Mouse (Mus musculus) hindbrain, postnatal 0 days (tissue): ENCODE data around the gene Spock1. TPM values are rescaled to one million over a fixed set of nuclear protein-coding genes. Genes with fewer than 3 reads are reported as not detected.
A peak's percentile ranks its signal among the peaks of the same experiment; 100 is the strongest.

ENCODE experiments used
- ATAC-seq: fragments of 200-750 bp; cut with Nextera tagmentation; 2 replicates; pipeline ENCODE4 v1.8.0; 2017; ENCODE audit warnings: mild to moderate bottlenecking, moderate TSS enrichment, moderate library complexity
- DNase-seq: peaks from one replicate; pipeline ENCODE4 v3.0.0-alpha.2; 2015; ENCODE audit warnings: low spot score
- H3K27ac ChIP-seq: fragments of 300-500 bp; sonication (generic); 2 replicates; pipeline ENCODE4 v1.5.1; 2014; ENCODE audit warnings: mild to moderate bottlenecking
- H3K27me3 ChIP-seq: fragments of 300-500 bp; sonication (generic); 2 replicates; pipeline ENCODE4 v1.6.1; 2014; ENCODE audit warnings: low read length, mixed read lengths; ENCODE audit not compliant: insufficient read depth
- H3K36me3 ChIP-seq: fragments of 300-500 bp; sonication (generic); 2 replicates; pipeline ENCODE4 v1.6.1; 2014; ENCODE audit warnings: low read length, mixed read lengths; ENCODE audit not compliant: insufficient read depth
- H3K4me1 ChIP-seq: fragments of 300-500 bp; sonication (generic); 2 replicates; pipeline ENCODE4 v1.6.1; 2014; ENCODE audit warnings: antibody characterized with exemption, low read length, mixed read lengths; ENCODE audit not compliant: insufficient read depth
- H3K4me2 ChIP-seq: fragments of 300-500 bp; sonication (generic); 2 replicates; pipeline ENCODE4 v1.6.1; 2014; ENCODE audit warnings: low read depth, mild to moderate bottlenecking, low read length, moderate library complexity, mixed read lengths
- H3K4me3 ChIP-seq: fragments of 300-500 bp; sonication (generic); 2 replicates; pipeline ENCODE4 v1.5.1; 2014; ENCODE audit warnings: low read length
- H3K9ac ChIP-seq: fragments of 300-500 bp; sonication (generic); replicated peaks from 2 replicates; pipeline ENCODE4 v1.6.1; 2014; ENCODE audit warnings: mild to moderate bottlenecking, low read length, moderate library complexity, mixed read lengths
- H3K9me3 ChIP-seq: fragments of 300-500 bp; sonication (generic); 2 replicates; pipeline ENCODE4 v1.6.1; 2016; ENCODE audit warnings: low read length, mixed read lengths
- CTCF ChIP-seq: IDR thresholded peaks from 2 replicates; pipeline ENCODE4 v1.5.1; 2016; ENCODE audit warnings: antibody characterized with exemption, control low read depth, low read depth
- WGBS: fragments of 180-500 bp; shearing (Covaris S2); extraction: QIAGEN DNeasy Blood & Tissue Kit; methylation state at CpG from one replicate; pipeline ENCODE4 v1.1.7; 2014; 5-methylcytosine and 5-hydroxymethylcytosine counted together
- polyA plus RNA-seq: library from polyadenylated mRNA; unstranded; fragments of >200 nt; fragmentation: Nextera tagmentation; extraction: Ambion mirVana; gene quantifications from 2 replicates; pipeline ENCODE4 v1.2.1, GENCODE M21; 2015
- total RNA-seq: library from RNA; depleted of rRNA; stranded (reverse); fragments of >200 nt; gene quantifications from 2 replicates; pipeline ENCODE4 v1.2.3, GENCODE M21; 2014

The Spock1 gene
- total and polyA plus RNA-seq, 2 experiments from 2014 or later: 80.3 to 118 TPM

- Histone ChIP-seq H3K27me3 (no peaks in the 10 kb centered on the region), H3K4me3 (no peak overlapping the region), H3K9me3 (no peaks in the 10 kb centered on the region), H3K4me2 (no peak overlapping the region), H3K27ac (no peak overlapping the region), H3K36me3 (no peaks in the 10 kb centered on the region), H3K9ac (no peak overlapping the region), H3K4me1 (peaks cover 13% of the 10 kb centered on the region)
- DNase-seq (no peak), ATAC-seq (no peak)
- WGBS: 67% methylated on average over 12 of the region's 12 CpGs
- no peak for TF ChIP-seq CTCF
Observed at GRCm38 (mm10) chr13:57793643-57794240, 114.4 kb downstream of the Spock1 start.

GRCm38 (mm10) chr13:57789796-57790195, 118.3 kb downstream of the Spock1 start:
- ATAC-seq (no peak), DNase-seq (peak; percentile 32)
- H3K36me3 ChIP-seq: no peaks in the 10 kb centered on the region
- H3K9me3 ChIP-seq: no peaks in the 10 kb centered on the region
- no peak for TF ChIP-seq CTCF
- no peaks in the 10 kb centered on the region for H3K27me3 ChIP-seq
- H3K4me2 ChIP-seq: no peak overlapping the region
- no peak overlapping the region for H3K27ac ChIP-seq
- peaks cover 13% of the 10 kb centered on the region for H3K4me1 ChIP-seq
- H3K9ac ChIP-seq: no peak overlapping the region
- 22% methylated on average over 5 of the region's 5 CpGs for WGBS
- no peak overlapping the region for H3K4me3 ChIP-seq

GRCm38 (mm10) chr13:57788299-57788698, 119.8 kb downstream of the Spock1 start:
- H3K36me3 ChIP-seq: no peaks in the 10 kb centered on the region
- TF ChIP-seq CTCF: peak; percentile 51
- no peaks in the 10 kb centered on the region for H3K27me3 ChIP-seq
- no peak for ATAC-seq
- 94% methylated on average over 4 of the region's 4 CpGs for WGBS
- H3K4me1 ChIP-seq: peaks cover 13% of the 10 kb centered on the region
- no peak overlapping the region for H3K4me3 ChIP-seq
- H3K9ac ChIP-seq: no peak overlapping the region
- H3K9me3 ChIP-seq: no peaks in the 10 kb centered on the region
- no peak for DNase-seq
- H3K4me2 ChIP-seq: no peak overlapping the region
- H3K27ac ChIP-seq: no peak overlapping the region

GRCm38 (mm10) chr13:57786278-57786677, 121.9 kb downstream of the Spock1 start:
- no peak for ATAC-seq
- no peak for TF ChIP-seq CTCF
- Histone ChIP-seq H3K9me3 (no peaks in the 10 kb centered on the region), H3K4me1 (peaks cover 17% of the 10 kb centered on the region), H3K36me3 (no peaks in the 10 kb centered on the region), H3K4me3 (no peak overlapping the region), H3K27ac (no peak overlapping the region), H3K27me3 (no peaks in the 10 kb centered on the region), H3K4me2 (no peak overlapping the region), H3K9ac (no peak overlapping the region)
- DNase-seq: no peak
- 55% methylated on average over 8 of the region's 8 CpGs for WGBS

- Histone ChIP-seq H3K4me1 (peaks cover 4% of the 10 kb centered on the region; the same call in 1 of the 2 replicates), H3K4me2 (no peak overlapping the region), H3K9me3 (no peaks in the 10 kb centered on the region), H3K9ac (no peak overlapping the region), H3K27ac (no peak overlapping the region), H3K36me3 (no peaks in the 10 kb centered on the region), H3K27me3 (no peaks in the 10 kb centered on the region), H3K4me3 (no peak overlapping the region)
- DNase-seq (no peak), ATAC-seq (no peak)
- TF ChIP-seq CTCF: no peak
- 60% methylated on average over 12 of the region's 12 CpGs for WGBS
Observed at GRCm38 (mm10) chr13:57782975-57783374, 125.2 kb downstream of the Spock1 start.

GRCm38 (mm10) chr13:57782107-57782561, 126.0 kb downstream of the Spock1 start:
- no peak for TF ChIP-seq CTCF
- H3K9ac ChIP-seq: no peak overlapping the region
- no peak overlapping the region for H3K4me3 ChIP-seq
- 0 out of 2 replicates have a peak overlapping the region, but pooled peaks have one; percentile 1 for H3K27ac ChIP-seq
- ATAC-seq (peak; percentile 86), DNase-seq (peak; percentile 72)
- H3K4me1 ChIP-seq: peaks cover 4% of the 10 kb centered on the region; the same call in 1 of the 2 replicates
- WGBS: 51% methylated on average over 6 of the region's 6 CpGs
- H3K27me3 ChIP-seq: no peaks in the 10 kb centered on the region
- no peaks in the 10 kb centered on the region for H3K36me3 ChIP-seq
- no peak overlapping the region for H3K4me2 ChIP-seq
- H3K9me3 ChIP-seq: no peaks in the 10 kb centered on the region

GRCm38 (mm10) chr13:57779146-57779545, 129.0 kb downstream of the Spock1 start:
- DNase-seq (no peak), ATAC-seq (no peak)
- no peak overlapping the region for H3K4me3 ChIP-seq
- WGBS: 78% methylated on average over 4 of the region's 4 CpGs
- peaks cover 4% of the 10 kb centered on the region; the same call in 1 of the 2 replicates for H3K4me1 ChIP-seq
- H3K27me3 ChIP-seq: no peaks in the 10 kb centered on the region
- no peaks in the 10 kb centered on the region for H3K9me3 ChIP-seq
- TF ChIP-seq CTCF: peak; percentile 48
- no peaks in the 10 kb centered on the region for H3K36me3 ChIP-seq
- H3K4me2 ChIP-seq: no peak overlapping the region
- H3K27ac ChIP-seq: no peak overlapping the region
- no peak overlapping the region for H3K9ac ChIP-seq
